Mouse (Mus musculus) retina, postnatal 1 day (tissue): ENCODE measurements around the gene Fuk.
"Not testable (repeated sequence)": the region's sequence is repeated elsewhere in the genome, so short reads cannot be mapped to it uniquely, and the experiment has no call there.

Experiments used
- DNase-seq: peaks from one replicate; pipeline ENCODE4 v3.0.0-alpha.2; 2012

Gene Fuk

DNA sequence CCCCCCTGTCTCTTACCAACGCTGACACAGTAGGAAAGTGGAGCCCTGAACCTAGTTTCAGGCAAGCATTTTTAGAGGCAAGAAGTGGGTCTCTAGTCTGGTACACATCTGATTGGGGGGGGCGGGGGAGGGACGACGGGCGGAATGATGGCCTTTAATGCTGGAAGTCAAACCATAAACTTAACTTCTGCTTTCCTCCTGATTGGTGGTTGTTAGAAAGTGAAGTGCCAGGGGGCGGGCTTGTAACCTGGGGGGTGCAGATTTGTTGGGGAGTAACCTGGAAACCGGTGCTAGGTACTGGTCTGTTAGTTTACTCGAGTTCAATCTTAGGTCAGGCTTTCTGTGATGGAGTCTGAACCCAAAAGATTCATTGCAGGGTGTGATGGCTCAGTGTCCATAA, 16.2 kb upstream of the Fuk start:
- no peak for DNase-seq

DNA sequence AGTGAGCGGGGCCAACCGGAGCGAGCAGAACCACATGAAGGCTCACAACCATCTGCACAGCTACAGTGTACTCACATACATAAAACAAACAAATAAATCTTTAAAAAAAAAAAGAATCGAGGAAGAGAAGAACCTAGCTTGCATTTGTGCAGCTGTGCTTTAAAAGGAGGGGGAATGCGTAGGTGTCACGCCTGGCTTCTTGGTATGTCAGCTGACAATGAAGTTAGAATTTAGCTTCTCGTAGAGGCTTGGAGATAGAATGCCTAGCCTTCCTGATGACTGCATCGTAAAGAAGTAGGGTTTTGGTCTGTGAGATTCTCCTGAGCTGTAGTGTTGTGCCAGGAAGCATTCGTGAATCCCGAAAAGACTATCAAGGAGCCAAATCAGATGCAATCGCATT, 15.7 kb upstream of the Fuk start:
- DNase-seq, result no peak

DNA sequence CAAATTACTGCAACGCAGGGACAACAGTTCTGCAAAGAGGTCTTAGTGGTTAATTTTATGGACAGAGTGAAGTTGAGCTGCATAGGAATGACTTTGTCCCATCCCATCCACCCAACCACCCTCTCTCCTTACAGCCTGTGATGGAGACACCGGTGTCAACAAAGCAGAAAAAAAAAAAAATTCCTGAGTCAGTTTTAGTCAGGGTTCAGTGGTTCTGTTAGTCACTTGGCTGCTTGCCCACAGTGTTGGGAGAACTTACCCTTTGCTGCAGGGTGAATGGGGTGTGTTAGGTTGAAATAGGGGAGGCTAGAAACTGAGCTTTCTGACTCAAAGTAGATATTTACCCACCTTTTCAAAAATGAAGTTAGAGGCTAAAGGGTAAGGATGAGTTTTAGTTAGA, 15.1 kb upstream of the Fuk start:
- DNase-seq, result peak; percentile 29

DNA sequence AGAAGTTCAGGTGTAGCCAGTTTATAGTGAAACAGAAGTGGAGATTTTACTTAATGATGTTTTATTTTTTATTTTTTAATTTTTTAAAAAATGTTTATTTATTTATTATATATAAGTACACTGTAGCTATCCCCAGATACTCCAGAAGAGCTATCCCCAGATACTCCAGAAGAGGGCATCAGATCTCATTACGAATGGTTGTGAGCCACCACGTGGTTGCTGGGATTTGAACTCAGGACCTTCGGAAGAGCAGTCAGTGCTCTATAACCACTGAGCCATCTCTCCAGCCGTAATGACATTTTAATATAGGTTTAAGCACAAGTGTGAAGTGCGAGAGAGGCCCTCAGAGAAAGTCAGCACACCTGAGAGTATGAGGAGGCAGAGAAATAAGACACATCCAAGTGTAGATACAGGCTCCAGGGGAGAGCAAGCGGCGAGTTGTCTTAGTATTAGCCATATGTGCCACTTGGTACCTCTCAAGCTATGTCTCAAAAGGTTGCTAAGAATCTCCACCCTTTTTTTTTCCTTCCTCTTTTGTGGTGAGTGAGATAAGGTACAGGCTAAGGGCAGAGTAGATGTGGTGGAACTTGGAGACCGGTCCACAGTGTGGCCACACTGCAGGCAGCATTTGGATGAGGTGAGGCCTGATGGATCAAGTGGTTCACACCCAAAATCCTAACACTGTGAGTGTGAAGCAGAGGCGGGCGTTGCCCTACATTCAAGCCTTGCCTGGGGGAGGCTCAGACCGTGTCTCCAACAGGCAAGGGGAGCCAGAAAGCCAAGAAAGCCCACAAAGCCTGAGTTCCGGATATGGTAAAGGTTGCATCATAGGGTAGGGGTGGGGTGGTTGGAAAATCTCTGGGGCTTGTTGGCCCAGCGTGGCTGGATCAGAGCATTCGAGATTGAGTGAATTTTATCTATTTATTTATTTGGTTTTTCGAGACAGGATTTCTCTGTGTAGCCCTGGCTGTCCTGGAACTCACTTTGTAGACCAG, 9.6 kb upstream of the Fuk start:
- no peak for DNase-seq

DNA sequence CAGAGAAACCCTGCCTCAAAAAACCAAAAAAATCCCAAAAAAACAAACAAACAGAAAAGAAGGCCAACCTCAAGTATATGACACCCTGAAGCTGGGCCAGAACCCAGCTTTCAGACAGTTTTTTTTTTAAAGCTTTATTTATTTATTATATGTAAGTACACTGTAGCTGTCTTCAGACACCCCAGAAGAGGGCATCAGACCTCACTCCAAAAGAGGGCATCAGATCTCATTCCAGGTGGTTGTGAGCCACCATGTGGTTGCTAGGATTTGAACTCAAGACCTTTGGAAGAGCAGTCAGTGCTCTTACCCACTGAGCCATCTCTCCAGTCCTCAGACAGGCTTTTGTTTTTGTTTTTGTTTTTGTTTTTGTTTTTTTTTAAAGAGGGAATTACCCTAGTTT, 7.6 kb upstream of the Fuk start:
- DNase-seq, result not testable (repeated sequence)

DNA sequence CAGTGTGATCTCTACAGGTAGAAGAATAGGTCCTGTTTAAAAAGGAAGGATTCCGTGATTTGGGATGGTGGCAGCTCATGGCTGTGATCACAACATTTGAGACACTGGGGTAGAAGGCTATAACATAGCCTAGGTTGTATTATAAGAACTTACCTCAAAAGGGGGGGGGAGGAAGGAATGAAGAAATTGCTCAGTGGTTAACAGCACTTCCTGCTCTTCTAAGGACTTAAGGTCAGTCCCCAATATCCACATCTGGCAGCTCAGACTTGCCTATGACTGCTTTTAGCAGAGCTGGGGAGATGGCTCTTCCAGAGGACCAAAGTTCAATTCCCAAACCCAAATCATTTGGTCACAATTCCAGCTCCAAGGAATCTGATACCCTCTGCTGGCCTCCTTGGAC, 4.4 kb upstream of the Fuk start:
- DNase-seq, result no peak

DNA sequence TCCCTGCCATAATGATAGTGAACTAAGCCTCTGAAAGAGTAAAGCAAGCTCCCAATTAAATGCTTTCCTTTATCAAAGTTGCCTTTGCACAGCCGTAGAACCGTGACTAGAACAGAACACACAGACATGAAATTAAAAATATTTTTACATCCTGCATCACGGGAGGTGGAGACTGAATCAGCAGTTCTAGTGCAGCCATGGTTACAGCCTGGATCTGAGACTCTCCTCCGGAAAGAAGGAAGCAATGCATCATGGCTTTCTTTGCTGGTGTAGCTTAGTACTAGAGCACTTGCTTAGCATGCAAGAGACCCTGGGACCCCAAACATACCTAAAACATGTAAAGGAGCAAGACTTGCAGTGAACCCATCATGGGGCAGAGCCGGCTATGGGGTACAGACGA, 3.1 kb upstream of the Fuk start:
- no peak for DNase-seq

DNA sequence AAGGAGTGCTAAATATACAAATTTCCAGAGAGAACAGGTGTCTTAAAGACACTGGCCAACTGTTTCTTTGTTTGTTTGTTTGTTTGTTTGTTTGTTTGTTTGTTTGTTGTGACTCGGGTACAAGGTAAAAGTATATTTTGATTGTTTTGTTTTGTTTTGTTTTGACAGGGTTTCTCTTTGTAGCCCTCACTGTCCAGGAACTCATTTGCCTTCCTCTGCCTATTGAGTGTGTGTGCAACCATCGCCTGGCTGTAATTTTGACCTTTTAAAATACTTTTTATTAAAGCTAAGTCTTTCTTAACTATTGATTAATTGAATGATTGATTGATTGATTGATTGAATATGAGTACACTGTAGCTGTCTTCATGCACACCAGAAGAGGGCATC, 284 bp upstream of the Fuk start:
- no peak for DNase-seq

DNA sequence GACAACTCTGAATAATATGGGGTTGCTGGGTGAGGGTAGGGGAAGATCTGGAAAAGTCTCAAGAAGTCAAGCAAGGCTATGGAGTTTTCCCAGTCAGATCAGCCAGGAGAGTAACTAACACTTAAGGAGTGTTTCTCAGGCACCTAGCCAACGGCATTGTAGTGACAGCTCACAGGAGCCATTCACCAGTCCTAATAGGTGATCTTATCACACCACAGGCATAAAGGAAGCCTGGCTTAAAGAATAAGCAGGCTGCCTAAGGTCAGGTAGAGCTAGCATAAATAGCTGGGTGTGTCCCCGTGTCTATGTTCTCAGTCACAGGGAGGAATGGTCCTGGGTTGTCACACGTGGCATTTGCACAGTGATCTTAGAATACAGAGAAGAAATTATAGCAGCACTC, 1.2 kb downstream of the Fuk start:
- DNase-seq, result no peak

DNA sequence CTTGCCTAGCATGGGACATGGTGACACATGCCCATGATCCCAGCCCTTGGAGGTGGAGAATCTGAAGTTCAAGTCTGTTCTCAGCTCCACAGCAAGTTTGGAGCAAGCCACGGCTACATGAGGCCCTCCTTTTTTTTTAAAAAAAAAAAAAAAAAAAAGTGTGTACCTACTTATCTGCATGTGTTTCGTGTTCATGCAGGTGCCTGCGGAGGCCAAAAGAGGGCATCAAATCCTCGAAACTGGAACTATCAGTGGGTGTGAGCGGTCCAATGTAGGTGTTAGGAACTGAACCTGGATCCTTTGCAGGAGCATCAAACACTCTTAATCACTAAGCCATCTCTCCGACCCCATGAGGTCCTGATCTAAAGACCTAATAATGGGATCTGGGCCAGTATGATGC, 4.8 kb downstream of the Fuk start:
- DNase-seq, result no peak

DNA sequence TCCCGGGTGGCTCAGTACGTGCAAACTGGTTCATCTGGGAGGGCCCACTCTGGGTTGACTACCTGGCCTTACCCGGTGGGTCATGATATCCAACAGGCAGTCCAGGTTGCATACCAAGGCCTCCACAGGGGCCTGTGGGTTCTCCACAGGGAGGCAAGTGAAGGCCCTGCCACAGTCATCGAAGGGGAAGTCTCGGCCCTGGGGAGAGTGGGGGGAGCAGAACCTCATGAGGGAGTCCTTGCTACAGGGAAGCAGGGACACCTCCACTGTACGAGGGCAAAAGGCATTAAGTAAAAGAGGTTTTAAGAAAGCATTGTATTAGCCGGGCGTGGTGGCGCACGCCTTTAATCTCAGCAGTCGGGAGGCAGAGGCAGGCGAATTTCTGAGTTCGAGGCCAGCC, 6.5 kb downstream of the Fuk start:
- no peak for DNase-seq

DNA sequence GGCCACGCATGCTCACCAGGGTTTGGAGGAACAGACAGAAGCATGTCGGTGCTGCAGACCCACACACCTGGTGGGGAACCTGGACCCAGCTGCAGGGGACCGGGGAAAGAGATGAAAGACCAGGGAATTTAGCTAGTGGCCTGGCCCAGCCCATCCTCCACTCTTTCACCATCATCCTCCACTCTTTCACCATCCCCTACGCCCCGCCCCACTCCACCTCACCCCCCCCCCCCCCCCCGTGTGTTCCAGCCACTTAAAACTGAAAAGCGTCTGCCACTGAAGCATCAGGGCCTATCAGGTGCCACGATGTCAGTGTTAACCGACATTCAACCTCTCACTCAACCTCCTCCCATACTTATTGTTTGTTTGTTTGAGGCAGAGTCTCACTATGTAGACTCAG, 7.0 kb downstream of the Fuk start:
- no peak for DNase-seq

DNA sequence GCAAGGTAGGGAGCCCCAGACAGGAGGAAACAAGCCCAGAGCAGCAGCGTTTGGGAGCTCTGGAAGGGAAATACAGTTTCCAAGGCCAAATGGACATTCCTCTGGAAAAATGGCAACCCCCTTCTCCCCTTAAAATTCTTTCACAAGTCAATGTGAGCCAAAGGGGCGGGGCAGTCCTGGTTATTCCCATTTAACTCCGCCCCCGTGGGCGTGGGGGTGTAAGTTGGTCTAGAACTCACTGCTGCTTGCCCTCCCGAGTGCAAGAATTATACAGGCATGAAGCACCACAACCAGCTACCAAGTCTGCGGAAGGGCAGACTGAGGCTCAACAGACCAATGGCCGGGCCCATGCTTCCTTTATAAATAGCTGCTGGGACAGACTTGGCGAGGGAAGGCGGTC, 7.4 kb downstream of the Fuk start:
- no peak for DNase-seq

DNA sequence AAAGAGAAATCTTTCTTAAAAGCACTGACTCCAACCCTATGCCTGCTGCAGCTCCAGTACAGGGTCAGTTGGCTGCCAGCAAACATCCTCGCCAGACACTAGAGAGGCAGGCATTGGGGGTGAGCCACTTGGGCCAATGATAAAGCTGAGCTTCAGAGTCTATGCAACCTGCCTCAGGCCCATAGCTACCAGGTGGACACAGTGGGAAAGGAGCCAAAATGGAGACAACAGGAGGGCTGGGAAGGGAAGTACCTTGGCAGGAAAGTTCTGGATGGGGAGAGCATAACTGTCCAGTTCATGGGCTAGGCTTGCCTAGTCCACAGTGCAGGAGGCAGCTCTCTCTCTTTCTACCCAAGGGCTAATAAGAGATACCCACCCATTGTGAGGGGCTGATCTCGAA, 9.4 kb downstream of the Fuk start:
- no peak for DNase-seq

DNA sequence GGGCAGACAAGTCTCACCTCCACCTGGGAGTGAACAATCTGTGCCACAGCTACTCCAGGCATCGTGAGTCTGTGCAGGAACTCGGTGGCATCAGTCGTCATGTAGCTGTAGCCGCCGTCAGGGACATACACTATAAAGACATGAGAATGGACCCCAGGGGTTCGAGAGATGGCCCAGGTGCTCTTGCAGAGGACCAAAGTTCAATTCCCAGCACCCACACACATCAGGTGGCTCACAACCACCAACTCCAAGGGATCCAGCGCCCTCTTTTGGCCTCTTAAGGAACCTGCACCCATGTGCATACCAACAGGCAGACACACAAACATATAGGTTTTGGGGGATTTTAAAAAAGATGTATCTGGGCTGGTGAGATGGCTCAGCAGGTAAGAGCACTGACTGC, 10.2 kb downstream of the Fuk start:
- no peak for DNase-seq

DNA sequence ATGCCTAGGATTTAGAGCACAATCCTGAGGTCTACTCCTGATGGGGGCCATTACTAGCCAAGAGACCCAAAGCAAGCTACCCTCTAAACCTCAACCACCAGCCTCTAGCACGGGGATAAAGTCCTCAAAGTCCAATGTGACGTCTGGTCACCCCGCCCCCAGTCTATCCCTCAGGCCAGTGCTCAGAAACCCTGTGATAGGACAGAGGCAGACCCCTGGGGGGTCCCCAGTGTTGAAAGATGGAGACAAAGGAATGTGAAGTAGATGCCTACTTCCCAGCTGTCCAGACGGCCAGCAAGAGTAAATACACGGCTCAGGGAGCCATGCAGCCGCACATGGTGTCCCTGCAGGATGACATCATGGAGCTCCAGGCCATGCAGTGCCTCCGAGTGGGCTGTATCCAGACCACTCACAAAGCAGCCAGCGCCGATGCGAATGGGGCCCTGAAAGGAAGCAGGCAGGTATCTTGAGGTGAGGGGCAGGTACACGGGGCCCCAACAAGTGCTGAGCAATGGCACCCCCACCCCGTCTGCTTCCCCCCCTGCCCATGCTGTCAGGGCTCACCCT, 12.3 kb downstream of the Fuk start:
- no peak for DNase-seq

DNA sequence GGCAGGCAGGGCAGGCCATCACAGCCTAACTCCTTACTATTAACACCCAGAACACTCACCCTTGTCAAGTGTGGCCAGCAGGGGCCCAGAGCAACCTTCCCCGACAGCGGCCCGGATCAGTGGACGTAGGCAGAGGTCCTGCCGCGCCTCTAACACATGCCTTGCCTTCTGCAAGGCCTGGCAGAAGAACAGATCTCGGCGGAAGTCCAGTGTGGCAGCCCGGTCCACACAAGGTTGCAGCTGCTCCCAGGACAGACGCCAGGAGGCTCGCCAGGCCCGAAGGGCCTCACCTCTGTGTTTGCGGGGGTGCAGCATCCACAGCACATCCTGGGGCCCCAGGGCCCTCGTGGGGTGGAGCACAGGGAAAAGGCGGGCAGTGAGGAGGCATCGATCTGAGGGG, 13.4 kb downstream of the Fuk start:
- DNase-seq, result no peak

DNA sequence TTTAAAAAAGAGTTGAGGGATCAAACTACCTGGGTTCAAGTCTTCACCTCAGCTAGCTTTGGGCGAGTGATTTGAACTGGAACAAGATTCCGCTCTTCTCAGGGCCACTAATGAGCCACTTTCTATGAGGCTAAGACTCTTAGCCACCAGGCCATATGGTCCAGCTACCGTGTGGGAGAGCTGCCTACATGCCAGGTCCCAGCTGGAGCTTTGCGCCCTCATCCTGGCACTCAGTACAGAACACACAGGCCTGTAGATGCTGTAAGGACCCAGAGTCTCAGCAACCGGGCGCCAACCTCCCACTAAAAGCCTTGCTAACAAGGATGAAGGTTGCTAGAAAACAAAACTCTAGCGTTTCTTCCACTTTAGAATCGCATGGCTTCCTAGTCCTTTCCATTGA, 13.8 kb downstream of the Fuk start:
- DNase-seq, result peak; percentile 13

DNA sequence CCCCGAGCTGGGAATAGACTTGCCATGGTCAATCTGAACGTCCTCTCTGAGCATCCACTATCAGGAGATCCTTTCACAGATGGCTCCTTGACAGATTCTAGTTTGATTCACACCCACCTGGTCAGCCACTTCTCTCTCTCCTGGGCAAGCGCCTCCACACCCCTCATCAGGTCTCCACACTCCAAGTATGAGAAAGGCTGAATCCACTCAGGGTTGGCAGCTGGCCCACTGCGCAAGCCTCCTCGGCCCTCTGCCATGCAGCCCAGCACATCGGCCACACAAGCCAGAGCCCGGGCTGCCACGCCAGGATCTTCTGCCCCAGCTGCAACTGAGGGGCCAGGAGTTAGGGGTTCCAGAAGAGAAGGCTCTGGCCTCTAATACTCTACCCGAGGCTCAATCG, 14.7 kb downstream of the Fuk start:
- no peak for DNase-seq

DNA sequence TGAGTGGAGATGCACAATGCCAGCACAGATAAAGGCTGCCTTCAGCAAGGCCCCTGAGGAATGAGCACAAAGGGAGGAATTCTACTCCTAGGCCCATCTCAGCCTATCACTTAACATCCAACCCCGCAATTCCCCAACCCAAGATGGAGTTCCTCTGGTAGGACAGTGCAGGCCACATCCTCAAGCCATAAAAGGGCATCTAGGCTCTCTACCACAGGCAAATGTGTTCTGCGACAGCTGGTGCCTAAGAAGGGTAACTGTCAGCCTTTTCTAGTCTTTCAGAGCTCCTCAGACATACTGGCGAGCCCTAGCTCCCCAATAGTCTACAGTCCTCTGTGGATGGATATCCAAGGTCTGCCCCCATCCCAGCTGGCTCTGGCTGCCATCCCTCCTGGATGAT, 15.7 kb downstream of the Fuk start:
- no peak for DNase-seq

DNA sequence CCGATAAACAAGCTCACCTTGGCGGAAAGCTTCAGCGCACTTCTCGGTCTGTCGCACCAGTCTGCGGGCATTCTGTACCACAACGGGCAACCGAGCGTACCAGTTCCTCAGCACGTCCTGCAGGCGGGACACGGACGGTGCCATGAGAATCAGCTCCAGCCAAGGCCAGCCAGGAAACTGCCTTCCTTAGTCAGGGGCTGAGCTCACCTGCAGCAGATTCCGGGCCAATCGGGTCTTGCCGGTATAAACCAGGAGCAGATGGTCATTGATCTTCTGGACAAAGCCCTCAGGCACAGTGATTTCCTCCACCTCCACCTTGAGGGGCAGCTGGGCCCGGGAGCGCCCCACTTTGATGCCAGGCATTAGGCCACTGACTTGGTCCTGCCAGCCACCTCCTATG, 18.5 kb downstream of the Fuk start:
- no peak for DNase-seq

DNA sequence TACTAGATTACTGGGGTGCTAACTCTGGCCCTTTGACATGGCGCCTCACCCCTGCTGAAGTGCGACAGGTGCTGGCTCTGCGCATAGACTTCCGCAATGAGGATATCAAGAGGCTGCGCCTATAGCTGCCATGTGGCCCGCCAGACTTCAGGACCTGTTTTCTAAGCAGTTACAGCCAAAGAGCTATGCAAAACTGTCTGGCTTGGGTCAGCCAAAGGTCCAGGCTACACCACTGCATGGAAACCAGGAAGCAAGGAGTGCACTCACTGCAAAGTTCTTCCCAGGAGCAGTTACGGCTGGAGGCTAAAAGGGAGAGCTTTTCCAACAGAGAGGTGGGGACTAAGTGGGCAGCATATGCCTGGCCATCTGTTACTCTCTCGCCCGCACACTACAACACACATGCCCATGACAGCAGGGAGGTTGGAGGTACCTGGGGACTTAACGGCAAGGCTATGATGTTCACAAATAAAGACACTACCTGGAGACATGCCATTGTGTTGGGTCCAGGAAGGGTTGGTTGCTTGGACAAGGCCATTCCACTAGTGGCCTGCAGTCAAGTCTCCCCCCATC, 20.5 kb downstream of the Fuk start:
- DNase-seq, result no peak

DNA sequence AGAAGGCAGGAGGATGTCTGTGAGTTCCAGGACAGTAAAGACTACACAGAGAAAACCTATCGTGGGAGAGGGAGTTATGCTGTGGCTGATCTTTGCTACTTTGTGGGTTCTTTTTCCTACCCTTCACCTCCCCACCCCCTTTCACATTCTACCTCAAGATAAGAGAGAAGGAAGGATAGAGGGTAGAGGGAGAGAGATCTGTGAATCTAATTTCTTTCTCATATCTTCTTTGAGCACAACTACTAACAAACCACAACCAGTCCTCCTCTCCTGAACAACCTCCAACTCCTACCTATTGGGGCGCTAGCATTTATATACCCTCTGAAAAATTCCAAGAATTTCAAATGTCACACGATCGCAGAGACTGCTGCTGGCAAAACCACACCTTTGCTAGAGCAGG, 24.4 kb downstream of the Fuk start:
- DNase-seq, result no peak

DNA sequence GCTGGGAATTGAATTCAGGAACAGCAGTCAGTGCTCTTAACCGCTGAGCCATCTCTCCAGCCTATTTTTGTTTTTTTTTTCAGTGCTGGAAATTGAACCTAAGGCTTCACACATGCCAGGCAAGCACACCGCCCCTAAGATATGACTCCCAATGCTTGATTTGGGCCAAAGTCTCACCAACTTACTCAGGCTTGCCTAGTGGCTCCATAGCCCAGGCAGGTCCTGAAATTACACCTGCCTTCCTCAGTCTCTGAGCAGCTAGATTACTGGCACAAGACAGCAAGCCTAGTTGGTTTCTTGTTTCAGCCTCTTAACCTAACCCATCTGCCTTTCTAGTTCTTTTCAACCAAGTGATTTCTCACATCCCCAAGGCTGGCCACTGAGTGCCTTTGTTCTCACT, 31.8 kb downstream of the Fuk start:
- no peak for DNase-seq
